Mouse (Mus musculus): Measurements from ENCODE around the gene Lix1l. TPM values are rescaled to one million over a fixed set of nuclear protein-coding genes. Genes with fewer than 3 reads are reported as not detected.

Gene Lix1l
- polyA plus RNA-seq, 1 experiment from 2014 or later, result 0.73 TPM

GRCm38 (mm10) chr3:96558668-96559196, 42.2 kb upstream of the Lix1l start:
- Histone ChIP-seq H3K27ac (peak overlapping the region; percentile 87), H3K9ac (peak overlapping the region; percentile 90), H3K4me2 (peak overlapping the region; percentile 86), H3K36me3 (peaks cover 24% of the 10 kb centered on the region), H3K4me1 (replicated peaks) (peaks cover 75% of the 10 kb centered on the region), H3K4me3 (replicated peaks) (peak overlapping the region; percentile 74), H3K27me3 (no peaks in the 10 kb centered on the region), H3K9me3 (replicated peaks) (no peaks in the 10 kb centered on the region)
- ATAC-seq (ENCODE audit: low read depth) (no peak), DNase-seq (no peak)
- 12% methylated on average over 10 of the region's 10 CpGs for WGBS (ENCODE audit: insufficient replicate concordance)

- no peak for DNase-seq
- no peak for ATAC-seq (ENCODE audit: low read depth)
- H3K4me2 ChIP-seq, result peak overlapping the region; percentile 86
- H3K9me3 ChIP-seq (replicated peaks), result no peaks in the 10 kb centered on the region
- H3K27me3 ChIP-seq, result no peaks in the 10 kb centered on the region
- peak overlapping the region; percentile 87 for H3K27ac ChIP-seq
- peak overlapping the region; percentile 74 for H3K4me3 ChIP-seq (replicated peaks)
- 19% methylated on average over 12 of the region's 12 CpGs for WGBS (ENCODE audit: insufficient replicate concordance)
- H3K4me1 ChIP-seq (replicated peaks), result peaks cover 79% of the 10 kb centered on the region
- H3K36me3 ChIP-seq, result peaks cover 24% of the 10 kb centered on the region
- H3K9ac ChIP-seq, result peak overlapping the region; percentile 90
These were observed 41.5 kb upstream of the Lix1l start for GRCm38 (mm10) chr3:96559398-96559910.

GRCm38 (mm10) chr3:96559911-96560850, 40.8 kb upstream of the Lix1l start:
- ATAC-seq (ENCODE audit: low read depth) (no peak), DNase-seq (no peak)
- H3K4me2 ChIP-seq, result peak overlapping the region; percentile 86
- H3K27ac ChIP-seq, result peak overlapping the region; percentile 87
- H3K36me3 ChIP-seq, result peaks cover 24% of the 10 kb centered on the region
- H3K4me3 ChIP-seq (replicated peaks), result peak overlapping the region; percentile 74
- H3K9ac ChIP-seq, result peak overlapping the region; percentile 90
- 53% methylated on average over 23 of the region's 23 CpGs for WGBS (ENCODE audit: insufficient replicate concordance)
- H3K27me3 ChIP-seq, result no peaks in the 10 kb centered on the region
- peaks cover 80% of the 10 kb centered on the region for H3K4me1 ChIP-seq (replicated peaks)
- H3K9me3 ChIP-seq (replicated peaks), result no peaks in the 10 kb centered on the region

- H3K27me3 ChIP-seq, result no peaks in the 10 kb centered on the region
- 69% methylated on average over 9 of the region's 9 CpGs for WGBS (ENCODE audit: insufficient replicate concordance)
- peaks cover 24% of the 10 kb centered on the region for H3K36me3 ChIP-seq
- DNase-seq (no peak), ATAC-seq (ENCODE audit: low read depth) (no peak)
- peak overlapping the region; percentile 87 for H3K27ac ChIP-seq
- no peaks in the 10 kb centered on the region for H3K9me3 ChIP-seq (replicated peaks)
- H3K4me2 ChIP-seq, result peak overlapping the region; percentile 86
- peak overlapping the region; percentile 74 for H3K4me3 ChIP-seq (replicated peaks)
- peaks cover 80% of the 10 kb centered on the region for H3K4me1 ChIP-seq (replicated peaks)
- peak overlapping the region; percentile 90 for H3K9ac ChIP-seq
These were observed 39.9 kb upstream of the Lix1l start for GRCm38 (mm10) chr3:96560881-96561668.

- peaks cover 24% of the 10 kb centered on the region for H3K36me3 ChIP-seq
- H3K4me2 ChIP-seq, result peak overlapping the region; percentile 7; the same call in 1 of the 2 replicates
- H3K27me3 ChIP-seq, result no peaks in the 10 kb centered on the region
- 0 out of 2 replicates have a peak overlapping the region, but pooled peaks have one; percentile 11 for H3K9ac ChIP-seq
- peak overlapping the region; percentile 51 for H3K27ac ChIP-seq
- 47% methylated on average over 10 of the region's 10 CpGs for WGBS (ENCODE audit: insufficient replicate concordance)
- DNase-seq (no peak), ATAC-seq (ENCODE audit: low read depth) (no peak)
- H3K4me1 ChIP-seq (replicated peaks), result peaks cover 75% of the 10 kb centered on the region
- no peak overlapping the region for H3K4me3 ChIP-seq (replicated peaks)
- H3K9me3 ChIP-seq (replicated peaks), result no peaks in the 10 kb centered on the region
These were observed 38.8 kb upstream of the Lix1l start for GRCm38 (mm10) chr3:96561946-96562681.

GRCm38 (mm10) chr3:96563267-96563666, 37.7 kb upstream of the Lix1l start:
- WGBS (ENCODE audit: insufficient replicate concordance), result 53% methylated on average over 8 of the region's 8 CpGs
- Histone ChIP-seq H3K4me2 (no peak overlapping the region), H3K9me3 (replicated peaks) (no peaks in the 10 kb centered on the region), H3K27ac (no peak overlapping the region), H3K4me1 (replicated peaks) (peaks cover 77% of the 10 kb centered on the region), H3K27me3 (no peaks in the 10 kb centered on the region), H3K4me3 (replicated peaks) (no peak overlapping the region), H3K9ac (no peak overlapping the region), H3K36me3 (peaks cover 24% of the 10 kb centered on the region)
- no peak for DNase-seq
- ATAC-seq (ENCODE audit: low read depth), result no peak

- peak overlapping the region; percentile 40 for H3K4me2 ChIP-seq
- no peak overlapping the region for H3K4me3 ChIP-seq (replicated peaks)
- peaks cover 24% of the 10 kb centered on the region for H3K36me3 ChIP-seq
- H3K27ac ChIP-seq, result peak overlapping the region; percentile 66
- H3K9me3 ChIP-seq (replicated peaks), result no peaks in the 10 kb centered on the region
- WGBS (ENCODE audit: insufficient replicate concordance), result 36% methylated on average over 10 of the region's 10 CpGs
- H3K9ac ChIP-seq, result 0 out of 2 replicates have a peak overlapping the region, but pooled peaks have one; percentile 40
- no peak for DNase-seq
- ATAC-seq (ENCODE audit: low read depth), result peak; percentile 7; the same call in 1 of the 2 replicates
- H3K27me3 ChIP-seq, result no peaks in the 10 kb centered on the region
- peaks cover 75% of the 10 kb centered on the region for H3K4me1 ChIP-seq (replicated peaks)
These were observed 36.9 kb upstream of the Lix1l start for GRCm38 (mm10) chr3:96563911-96564632.

GRCm38 (mm10) chr3:96564633-96565032, 36.3 kb upstream of the Lix1l start:
- H3K4me1 ChIP-seq (replicated peaks), result peaks cover 72% of the 10 kb centered on the region
- peaks cover 19% of the 10 kb centered on the region for H3K36me3 ChIP-seq
- peak; percentile 55; the same call in 1 of the 2 replicates for ATAC-seq (ENCODE audit: low read depth)
- no peaks in the 10 kb centered on the region for H3K27me3 ChIP-seq
- WGBS (ENCODE audit: insufficient replicate concordance), result 14% methylated on average over 7 of the region's 7 CpGs
- H3K27ac ChIP-seq, result peak overlapping the region; percentile 66
- H3K9me3 ChIP-seq (replicated peaks), result no peaks in the 10 kb centered on the region
- no peak overlapping the region for H3K4me3 ChIP-seq (replicated peaks)
- DNase-seq, result no peak
- H3K4me2 ChIP-seq, result peak overlapping the region; percentile 40
- peak overlapping the region; percentile 40 for H3K9ac ChIP-seq

GRCm38 (mm10) chr3:96565105-96565504, 35.8 kb upstream of the Lix1l start:
- no peaks in the 10 kb centered on the region for H3K27me3 ChIP-seq
- peak overlapping the region; percentile 40 for H3K4me2 ChIP-seq
- H3K4me1 ChIP-seq (replicated peaks), result peaks cover 67% of the 10 kb centered on the region
- ATAC-seq (ENCODE audit: low read depth) (no peak), DNase-seq (no peak)
- no peak overlapping the region for H3K4me3 ChIP-seq (replicated peaks)
- WGBS (ENCODE audit: insufficient replicate concordance), result 53% methylated on average over 3 of the region's 3 CpGs
- H3K27ac ChIP-seq, result peak overlapping the region; percentile 66
- H3K36me3 ChIP-seq, result peaks cover 14% of the 10 kb centered on the region
- 0 out of 2 replicates have a peak overlapping the region, but pooled peaks have one; percentile 40 for H3K9ac ChIP-seq
- no peaks in the 10 kb centered on the region for H3K9me3 ChIP-seq (replicated peaks)
